Mouse (Mus musculus) v-Abl transformed pro-B cells (cell line): ENCODE results near the gene Prpf8.

ENCODE experiments used
- in situ Hi-C, 2 experiments: fragments of 400-800 bp; cut with MboI; formaldehyde crosslinking; loops; one replicate each; pipeline ENCODE4 v1.15.1; 2025; ENCODE audit not compliant: unreplicated experiment in 2 of 2

The Prpf8 gene

GRCm38 (mm10) chr11:75458169-75458568 lies 28.4 kb upstream of the Prpf8 start:
- in situ Hi-C loops: loop anchor here in 1 of 2 experiments (5.0 kb wide), 3 partner anchors 46 to 114 kb away; no protein-coding TSS in a partner anchor

GRCm38 (mm10) chr11:75458628-75459041 lies 28.0 kb upstream of the Prpf8 start:
- in situ Hi-C loops: loop anchor here in 1 of 2 experiments (5.0 kb wide), 3 partner anchors 46 to 114 kb away; no protein-coding TSS in a partner anchor

- in situ Hi-C loops: loop anchor here in 1 of 2 experiments (5.0 kb wide), 3 partner anchors 47 to 113 kb away; no protein-coding TSS in a partner anchor
Measured at GRCm38 (mm10) chr11:75459141-75459711, 27.4 kb upstream of the Prpf8 start.

GRCm38 (mm10) chr11:75459751-75460102 lies 26.9 kb upstream of the Prpf8 start:
- in situ Hi-C loops: loop anchor here in 1 of 2 experiments (5.0 kb wide), 3 partner anchors 47 to 113 kb away; no protein-coding TSS in a partner anchor

- in situ Hi-C loops: no loop called here
Measured at GRCm38 (mm10) chr11:75460103-75460843, 26.3 kb upstream of the Prpf8 start.

GRCm38 (mm10) chr11:75460844-75461742 lies 25.5 kb upstream of the Prpf8 start, which contains the start of gene Tlcd2:
Tlcd2 (plus strand) TSS chr11:75461715.
- in situ Hi-C loops: no loop called here

GRCm38 (mm10) chr11:75461743-75462252 lies 24.8 kb upstream of the Prpf8 start:
- in situ Hi-C loops: no loop called here

GRCm38 (mm10) chr11:75462253-75462783 lies 24.3 kb upstream of the Prpf8 start:
- in situ Hi-C loops: no loop called here

GRCm38 (mm10) chr11:75462865-75463336 lies 23.7 kb upstream of the Prpf8 start:
- in situ Hi-C loops: no loop called here

- in situ Hi-C loops: no loop called here
Measured at GRCm38 (mm10) chr11:75463624-75464023, 23.0 kb upstream of the Prpf8 start.

- in situ Hi-C loops: no loop called here
Measured at GRCm38 (mm10) chr11:75464417-75464816, 22.2 kb upstream of the Prpf8 start.

- in situ Hi-C loops: no loop called here
Measured at GRCm38 (mm10) chr11:75465051-75465450, 21.6 kb upstream of the Prpf8 start.

- in situ Hi-C loops: no loop called here
Measured at GRCm38 (mm10) chr11:75466731-75467505, 19.7 kb upstream of the Prpf8 start.

- in situ Hi-C loops: no loop called here
Measured at GRCm38 (mm10) chr11:75467512-75468215, 19.0 kb upstream of the Prpf8 start.

- in situ Hi-C loops: no loop called here
Measured at GRCm38 (mm10) chr11:75468410-75468809, 18.2 kb upstream of the Prpf8 start.

- in situ Hi-C loops: no loop called here
Measured at GRCm38 (mm10) chr11:75469261-75469660, 17.4 kb upstream of the Prpf8 start.

- in situ Hi-C loops: no loop called here
Measured at GRCm38 (mm10) chr11:75470675-75471074, 15.9 kb upstream of the Prpf8 start.

GRCm38 (mm10) chr11:75472469-75473081 lies 14.0 kb upstream of the Prpf8 start:
- in situ Hi-C loops: no loop called here
